In genomic region chr2:70951944-70952343, GRCm38 (mm10) we compare ENCODE assay signal across 28 mouse cellular contexts.
DNase-seq lines count a peak whose midpoint lies in the region; ATAC-seq and TF ChIP-seq lines count a peak whose summit lies in the region.
"Had no signal": no experiment of that assay in that cellular context is flagged by ENCODE, and none has a peak within 500 bp of the region (broad histone marks: within the 10 kb centered on the region; RNA-seq: fewer than 3 reads in every experiment).

No protein-coding gene starts in this region.

- peaks cover 11 to 23% of the 10 kb centered on the region in 2 experiments for H3K4me1 ChIP-seq in liver, embryonic 14.5 days (replicated peaks; ENCODE audit: control insufficient read depth in 2 of 2, insufficient read depth in 2 of 2, low read length in 1 of 2)
- peaks cover 27% of the 10 kb centered on the region for H3K4me1 ChIP-seq in liver, embryonic 12.5 days
- peaks cover 11% of the 10 kb centered on the region for H3K4me1 ChIP-seq in liver, embryonic 16.5 days (ENCODE audit: control insufficient read depth, low read depth, low read length)
- H3K4me1 ChIP-seq in liver, embryonic 11.5 days (replicated peaks; ENCODE audit: control insufficient read depth, insufficient read depth, low read length), result peaks cover 3% of the 10 kb centered on the region; the same call in 1 of the 2 replicates
- H3K4me1 ChIP-seq: embryonic facial prominence, embryonic 13.5 days; embryonic facial prominence, embryonic 15.5 days; forebrain, embryonic 12.5 days had no signal

- no peak for TF ChIP-seq CTCF in liver, embryonic 14.5 days (IDR thresholded peaks at IDR 0.05; ENCODE audit: low read depth)

- no peak overlapping the region for H3K27ac ChIP-seq in liver, embryonic 14.5 days
- no peak overlapping the region for H3K27ac ChIP-seq in liver, embryonic 12.5 days
- no peak overlapping the region for H3K27ac ChIP-seq in liver, embryonic 16.5 days (ENCODE audit: low read length)
- H3K27ac ChIP-seq in liver, embryonic 11.5 days (ENCODE audit: low read depth, low read length), result no peak overlapping the region
- H3K27ac ChIP-seq: embryonic facial prominence, embryonic 13.5 days; embryonic facial prominence, embryonic 15.5 days; forebrain, embryonic 10.5 days; forebrain, embryonic 12.5 days had no signal

- H3K9ac ChIP-seq in liver, embryonic 14.5 days (replicated peaks), result no peak overlapping the region
- no peak overlapping the region for H3K9ac ChIP-seq in liver, embryonic 12.5 days
- H3K9ac ChIP-seq in liver, embryonic 16.5 days (ENCODE audit: low read depth, low read length), result no peak overlapping the region
- H3K9ac ChIP-seq in liver, embryonic 11.5 days (ENCODE audit: low read depth, low read length), result no peak overlapping the region
- H3K9ac ChIP-seq: embryonic facial prominence, embryonic 13.5 days; embryonic facial prominence, embryonic 15.5 days; forebrain, embryonic 12.5 days had no signal

- WGBS in liver, embryonic 14.5 days (ENCODE audit: insufficient replicate concordance), result 48% methylated on average over 2 of the region's 2 CpGs
- WGBS in liver, embryonic 12.5 days (ENCODE audit: insufficient replicate concordance), result 55% methylated on average over 2 of the region's 2 CpGs
- 38% methylated on average over 2 of the region's 2 CpGs for WGBS in liver, embryonic 16.5 days (ENCODE audit: insufficient replicate concordance)
- WGBS in liver, embryonic 11.5 days, result 68% methylated on average over 2 of the region's 2 CpGs

- H3K36me3 ChIP-seq in liver, embryonic 14.5 days (replicated peaks; ENCODE audit: control insufficient read depth, insufficient read depth, low read depth), result no peaks in the 10 kb centered on the region
- no peaks in the 10 kb centered on the region for H3K36me3 ChIP-seq in liver, embryonic 12.5 days
- H3K36me3 ChIP-seq in liver, embryonic 16.5 days (ENCODE audit: control insufficient read depth, insufficient read depth), result no peaks in the 10 kb centered on the region
- no peaks in the 10 kb centered on the region for H3K36me3 ChIP-seq in liver, embryonic 11.5 days (ENCODE audit: control insufficient read depth, insufficient read depth, low read length)
- H3K36me3 ChIP-seq: embryonic facial prominence, embryonic 13.5 days; embryonic facial prominence, embryonic 15.5 days; forebrain, embryonic 10.5 days; forebrain, embryonic 12.5 days; G1E had no signal

- peak; percentile 55 for TF ChIP-seq EP300 in liver, embryonic 14.5 days (IDR thresholded peaks at IDR 0.05; ENCODE audit: low read depth)

- no peak overlapping the region for H3K4me2 ChIP-seq in liver, embryonic 14.5 days (ENCODE audit: low read depth)
- H3K4me2 ChIP-seq in liver, embryonic 12.5 days, result no peak overlapping the region
- H3K4me2 ChIP-seq in liver, embryonic 16.5 days (ENCODE audit: low read depth, low read length), result no peak overlapping the region
- no peak overlapping the region for H3K4me2 ChIP-seq in liver, embryonic 11.5 days
- H3K4me2 ChIP-seq: embryonic facial prominence, embryonic 13.5 days; embryonic facial prominence, embryonic 15.5 days; forebrain, embryonic 12.5 days had no signal

- no peaks in the 10 kb centered on the region for H3K27me3 ChIP-seq in liver, embryonic 14.5 days (ENCODE audit: control insufficient read depth, insufficient read depth, low read length)
- H3K27me3 ChIP-seq in liver, embryonic 12.5 days (replicated peaks), result no peaks in the 10 kb centered on the region
- H3K27me3 ChIP-seq in liver, embryonic 16.5 days (ENCODE audit: control insufficient read depth, insufficient read depth, low read depth, low read length), result no peaks in the 10 kb centered on the region
- no peaks in the 10 kb centered on the region for H3K27me3 ChIP-seq in liver, embryonic 11.5 days (replicated peaks; ENCODE audit: control insufficient read depth, insufficient read depth, low read length)
- H3K27me3 ChIP-seq: CH12.LX; embryonic facial prominence, embryonic 13.5 days; embryonic facial prominence, embryonic 15.5 days; forebrain, embryonic 12.5 days; Patski had no signal

- DNase-seq in liver, embryonic 14.5 days (ENCODE audit: low read depth in 3 of 3, low spot score in 3 of 3), result no peak
- DNase-seq in liver, embryonic 11.5 days (ENCODE audit: low spot score), result no peak
- DNase-seq in cerebellum, adult 9-11 months, result no peak
- DNase-seq: adrenal gland, adult 8-10 months; adrenal gland, postnatal 14 days; adrenal gland, postnatal 36 days; B cell, adult 2 months; cerebellum, adult 11-12 months; cerebellum, adult 2 months; cerebellum, adult 9-10 months; cerebellum, postnatal 14 days; cerebellum, postnatal 36 days; embryo, embryonic 11 days had no signal

- no peak overlapping the region for H3K4me3 ChIP-seq in liver, embryonic 14.5 days (ENCODE audit: insufficient read depth in 1 of 2, low read depth in 2 of 2, low read length in 2 of 2)
- H3K4me3 ChIP-seq in liver, embryonic 12.5 days, result no peak overlapping the region
- no peak overlapping the region for H3K4me3 ChIP-seq in liver, embryonic 16.5 days (ENCODE audit: low read depth, low read length)
- H3K4me3 ChIP-seq in liver, embryonic 11.5 days (ENCODE audit: low read depth, low read length), result no peak overlapping the region
- H3K4me3 ChIP-seq: embryonic facial prominence, embryonic 13.5 days; embryonic facial prominence, embryonic 15.5 days; erythroblast, embryonic 14.5 days; forebrain, embryonic 10.5 days; forebrain, embryonic 12.5 days had no signal

- no peaks in the 10 kb centered on the region for H3K9me3 ChIP-seq in liver, embryonic 14.5 days (ENCODE audit: control insufficient read depth, low read length)
- no peaks in the 10 kb centered on the region for H3K9me3 ChIP-seq in liver, embryonic 12.5 days (replicated peaks)
- H3K9me3 ChIP-seq in liver, embryonic 16.5 days (replicated peaks; ENCODE audit: control insufficient read depth, low read length), result no peaks in the 10 kb centered on the region
- H3K9me3 ChIP-seq in liver, embryonic 11.5 days (ENCODE audit: control insufficient read depth, low read length), result no peaks in the 10 kb centered on the region
- H3K9me3 ChIP-seq: embryonic facial prominence, embryonic 13.5 days; embryonic facial prominence, embryonic 15.5 days; forebrain, embryonic 10.5 days; forebrain, embryonic 12.5 days; G1E had no signal

- peak; percentile 45; the same call in 1 of the 2 replicates for ATAC-seq in liver, embryonic 14.5 days (ENCODE audit: insufficient read depth)
- no peak for ATAC-seq in liver, embryonic 12.5 days
- ATAC-seq in liver, embryonic 16.5 days (ENCODE audit: low read depth), result peak; percentile 50; the same call in 1 of the 2 replicates
- no peak for ATAC-seq in liver, embryonic 11.5 days (replicated peaks; ENCODE audit: low FRiP score)
- peak; percentile 43 for ATAC-seq in megakaryocyte-erythroid progenitor cell, adult 5-6 weeks (replicated peaks; ENCODE audit: low FRiP score, low TSS enrichment, poor library complexity, severe bottlenecking)
- ATAC-seq: activated CD4-positive, CD25-positive, alpha-beta regulatory T cell, adult 4 months; CD4-positive, CD25-positive, alpha-beta regulatory T cell, adult 4 months; forebrain, embryonic 14.5 days; forebrain, embryonic 16.5 days; Patski had no signal

Comparison
In these comparisons a context has a peak if more than half of its experiments do, and no peak if none do; other contexts are left out.
1. ATAC-seq: peak in liver, embryonic 14.5 days (single experiment), liver, embryonic 16.5 days (single experiment) and megakaryocyte-erythroid progenitor cell, adult 5-6 weeks (single experiment); none in liver, embryonic 12.5 days (single experiment) and liver, embryonic 11.5 days (single experiment).